Mouse (Mus musculus): ENCODE measurements around the gene Pkmyt1.

DNA sequence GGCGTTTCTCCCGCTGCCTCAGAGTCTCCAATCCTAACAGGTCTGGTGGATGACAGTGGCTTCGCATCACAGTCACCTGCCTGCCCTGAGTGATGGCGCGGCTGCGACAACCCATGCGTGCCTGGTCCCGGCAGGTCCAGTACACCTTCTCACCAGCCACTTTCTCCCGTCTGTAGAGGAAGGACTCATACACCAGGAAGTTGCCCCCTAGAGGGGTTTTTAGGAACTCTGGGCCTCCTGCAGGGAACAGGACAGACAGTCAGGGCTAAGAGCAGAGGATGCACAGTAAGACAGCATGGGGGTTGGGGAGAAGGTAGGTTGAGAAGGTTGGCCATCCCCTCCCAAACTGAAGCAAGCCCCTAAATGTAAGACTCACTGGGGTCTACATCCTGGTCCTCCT is 34.1 kb downstream of the Pkmyt1 start:
- no peak for TF ChIP-seq GATA1 (IDR thresholded peaks at IDR 0.05; ENCODE audit: low read length)
- TF ChIP-seq TAL1 (IDR thresholded peaks at IDR 0.05; ENCODE audit: low read length), result no peak
